In the genomic region with DNA sequence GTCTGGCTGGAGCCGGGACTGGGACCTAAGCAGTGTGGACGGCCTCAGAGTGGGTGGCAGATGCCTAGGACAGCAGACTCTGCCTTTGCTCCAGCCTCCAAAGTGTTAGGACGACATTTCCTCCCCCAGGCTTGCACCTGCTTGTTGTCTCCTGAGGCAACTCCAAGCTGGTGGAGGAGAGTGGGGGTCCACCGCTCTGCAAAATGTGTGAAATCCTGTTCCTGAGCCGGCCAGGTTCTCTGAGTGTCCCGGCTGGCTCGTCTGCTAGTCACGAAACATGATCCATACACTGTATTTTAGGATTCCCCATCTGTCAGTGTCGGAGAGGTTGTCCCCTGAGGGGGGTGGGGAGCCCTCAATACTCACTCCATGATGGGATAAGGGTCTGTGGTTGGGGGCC, we compare ENCODE assay signal across 14 mouse cellular contexts. TPM values are rescaled to one million over a fixed set of nuclear protein-coding genes. Genes with fewer than 3 reads are reported as not detected.
DNase-seq lines count a peak whose midpoint lies in the region; ATAC-seq and TF ChIP-seq lines count a peak whose summit lies in the region.
"Had no signal": no experiment of that assay in that cellular context is flagged by ENCODE, and none has a peak within 500 bp of the region (broad histone marks: within the 10 kb centered on the region; RNA-seq: fewer than 3 reads in every experiment).

No protein-coding gene starts in this region.

- no peak overlapping the region for H3K9ac ChIP-seq in forebrain, embryonic 13.5 days
- no peak overlapping the region for H3K9ac ChIP-seq in forebrain, embryonic 15.5 days (replicated peaks)
- H3K9ac ChIP-seq: embryonic facial prominence, embryonic 13.5 days had no signal

- 74% methylated on average over 9 of the region's 9 CpGs for WGBS in forebrain, embryonic 13.5 days
- 65% methylated on average over 9 of the region's 9 CpGs for WGBS in forebrain, embryonic 15.5 days

- peaks cover 82% of the 10 kb centered on the region for H3K4me1 ChIP-seq in forebrain, embryonic 13.5 days
- H3K4me1 ChIP-seq in forebrain, embryonic 15.5 days, result peaks cover 72% of the 10 kb centered on the region

- 0 out of 2 replicates have a peak overlapping the region, but pooled peaks have one; percentile 6 for H3K27ac ChIP-seq in forebrain, embryonic 13.5 days
- H3K27ac ChIP-seq in forebrain, embryonic 15.5 days (replicated peaks), result no peak overlapping the region
- H3K27ac ChIP-seq in layer of hippocampus, adult 2 months, result 0 out of 2 replicates have a peak overlapping the region, but pooled peaks have one; percentile 36
- H3K27ac ChIP-seq: embryonic facial prominence, embryonic 13.5 days had no signal

- peaks cover 9% of the 10 kb centered on the region for H3K36me3 ChIP-seq in forebrain, embryonic 13.5 days (ENCODE audit: poor library complexity, severe bottlenecking)
- H3K36me3 ChIP-seq in forebrain, embryonic 15.5 days, result no peaks in the 10 kb centered on the region

- ATAC-seq in forebrain, embryonic 13.5 days, result no peak
- no peak for ATAC-seq in forebrain, embryonic 15.5 days (replicated peaks)
- ATAC-seq: forebrain, embryonic 16.5 days had no signal

- no peak for TF ChIP-seq CTCF in layer of hippocampus, adult 2 months (conservative IDR thresholded peaks at IDR 0.05)

- H3K27me3 ChIP-seq in forebrain, embryonic 13.5 days, result no peaks in the 10 kb centered on the region
- no peaks in the 10 kb centered on the region for H3K27me3 ChIP-seq in forebrain, embryonic 15.5 days
- H3K27me3 ChIP-seq: embryonic facial prominence, embryonic 13.5 days had no signal

- H3K4me2 ChIP-seq in forebrain, embryonic 13.5 days, result no peak overlapping the region
- no peak overlapping the region for H3K4me2 ChIP-seq in forebrain, embryonic 15.5 days (replicated peaks)
- H3K4me2 ChIP-seq: embryonic facial prominence, embryonic 13.5 days had no signal

- H3K9me3 ChIP-seq in forebrain, embryonic 13.5 days (replicated peaks), result no peaks in the 10 kb centered on the region
- no peaks in the 10 kb centered on the region for H3K9me3 ChIP-seq in forebrain, embryonic 15.5 days
- H3K9me3 ChIP-seq: embryonic facial prominence, embryonic 13.5 days had no signal

- H3K4me3 ChIP-seq in forebrain, embryonic 13.5 days, result no peak overlapping the region
- no peak overlapping the region for H3K4me3 ChIP-seq in forebrain, embryonic 15.5 days
- H3K4me3 ChIP-seq in layer of hippocampus, adult 2 months, result no peak overlapping the region
- H3K4me3 ChIP-seq: embryonic facial prominence, embryonic 13.5 days had no signal

- DNase-seq in layer of hippocampus, adult 2 months (ENCODE audit: low spot score in 2 of 2), result peak in 1 of 2 experiments; percentile 37
- DNase-seq in layer of hippocampus, postnatal 10 days (ENCODE audit: low spot score in 2 of 2), result no peak
- peak; percentile 63 for DNase-seq in right cerebral cortex, adult 18-20 months
- DNase-seq in right cerebral cortex, postnatal 4 days, result no peak
- DNase-seq in right cerebral cortex, postnatal 25 days, result peak; percentile 66
- DNase-seq in embryo, embryonic 10 days (ENCODE audit: low spot score), result no peak
- DNase-seq: adrenal gland, adult 8-10 months; cerebellum, postnatal 14 days; heart, postnatal 14 days; thymus, postnatal 36 days had no signal

RNA-seq across cellular contexts. Expression of gene Ssbp3, which starts 53.9 kb away (rescaled TPM):
- 168 and 173 TPM in 2 replicates for polyA plus RNA-seq in forebrain, embryonic 13.5 days (2015; fragmentation: Nextera tagmentation; extraction: Ambion mirVana)
- 198 and 201 TPM in 2 replicates for polyA plus RNA-seq in forebrain, embryonic 15.5 days (2015; fragmentation: Nextera tagmentation; extraction: Ambion mirVana)
- 100 to 1,000 TPM; 157 TPM for total RNA-seq in layer of hippocampus, adult 2 months (2021)
- 100 to 1,000 TPM in 1 of 2 experiments, 10 to 100 TPM in 1; 89.5 to 106 TPM for total RNA-seq in layer of hippocampus, postnatal 10 days (2021)

Comparison
In these comparisons a context has a peak if more than half of its experiments do, and no peak if none do; other contexts are left out.
1. DNase-seq: peak in right cerebral cortex, adult 18-20 months (single experiment) and right cerebral cortex, postnatal 25 days (single experiment); none in layer of hippocampus, postnatal 10 days (0 of 2), right cerebral cortex, postnatal 4 days (single experiment) and embryo, embryonic 10 days (single experiment).